Mouse (Mus musculus) yolk sac, embryonic 10.5 days (tissue): Measurements from ENCODE around the gene Inhbc.

Experiments used
- DNase-seq: peaks from one replicate; pipeline ENCODE4 v3.0.0-alpha.2; 2017; ENCODE audit warnings: low spot score

Inhbc gene

GRCm38 (mm10) chr10:127369834-127370820 lies at the start of gene Inhbc:
Gene Inhbc (minus strand): TSS chr10:127370431.
- DNase-seq, result peak; percentile 77

GRCm38 (mm10) chr10:127414141-127414540 lies 43.9 kb upstream of the Inhbc start:
- no peak for DNase-seq

- no peak for DNase-seq
Observed at GRCm38 (mm10) chr10:127413585-127413984, 43.4 kb upstream of the Inhbc start.

- DNase-seq, result no peak
Observed at GRCm38 (mm10) chr10:127412776-127413175, 42.5 kb upstream of the Inhbc start.

- DNase-seq, result no peak
Observed at GRCm38 (mm10) chr10:127412101-127412500, 41.9 kb upstream of the Inhbc start.

- no peak for DNase-seq
Observed at GRCm38 (mm10) chr10:127407391-127407790, 37.2 kb upstream of the Inhbc start.

- DNase-seq, result no peak
Observed at GRCm38 (mm10) chr10:127404701-127405100, 34.5 kb upstream of the Inhbc start.

- DNase-seq, result no peak
Observed at GRCm38 (mm10) chr10:127391774-127392173, 21.5 kb upstream of the Inhbc start.

- no peak for DNase-seq
Observed at GRCm38 (mm10) chr10:127381743-127382134, 11.5 kb upstream of the Inhbc start.

- peak; percentile 67 for DNase-seq
Observed at GRCm38 (mm10) chr10:127380767-127381742, 10.8 kb upstream of the Inhbc start.

- DNase-seq, result peak; percentile 93
Observed at GRCm38 (mm10) chr10:127380251-127380691, 10.0 kb upstream of the Inhbc start, which contains the start of gene R3hdm2. Gene R3hdm2 (plus strand): TSS chr10:127380327.

- no peak for DNase-seq
Observed at GRCm38 (mm10) chr10:127379654-127380053, 9.4 kb upstream of the Inhbc start.

- peak; percentile 60 for DNase-seq
Observed at GRCm38 (mm10) chr10:127377700-127378099, 7.5 kb upstream of the Inhbc start.

GRCm38 (mm10) chr10:127371023-127371422 lies 792 bp upstream of the Inhbc start:
- no peak for DNase-seq

- peak; percentile 64 for DNase-seq
Observed at GRCm38 (mm10) chr10:127368273-127368672, 2.0 kb downstream of the Inhbc start.

- DNase-seq, result no peak
Observed at GRCm38 (mm10) chr10:127367116-127367515, 3.1 kb downstream of the Inhbc start.

- no peak for DNase-seq
Observed at GRCm38 (mm10) chr10:127360714-127361113, 9.5 kb downstream of the Inhbc start.

- peak; percentile 82 for DNase-seq
Observed at GRCm38 (mm10) chr10:127355336-127355735, 14.9 kb downstream of the Inhbc start.

- no peak for DNase-seq
Observed at GRCm38 (mm10) chr10:127353909-127354895, 16.0 kb downstream of the Inhbc start, which contains the start of gene Inhbe. Gene Inhbe (minus strand): TSS chr10:127354411.

GRCm38 (mm10) chr10:127352766-127353165 lies 17.5 kb downstream of the Inhbc start:
- no peak for DNase-seq

GRCm38 (mm10) chr10:127352187-127352586 lies 18.0 kb downstream of the Inhbc start:
- DNase-seq, result no peak
